In genomic region chr6:21794337-21795071, GRCm38 (mm10) we compare ENCODE assay signal across 14 mouse cellular contexts. TPM values are rescaled to one million over a fixed set of nuclear protein-coding genes. Genes with fewer than 3 reads are reported as not detected.
DNase-seq lines count a peak whose midpoint lies in the region; ATAC-seq and TF ChIP-seq lines count a peak whose summit lies in the region.
"Had no signal": no experiment of that assay in that cellular context is flagged by ENCODE, and none has a peak within 500 bp of the region (broad histone marks: within the 10 kb centered on the region; RNA-seq: fewer than 3 reads in every experiment).

No protein-coding gene starts in this region.

- H3K27ac ChIP-seq in hindbrain, embryonic 13.5 days = no peak overlapping the region
- no peak overlapping the region for H3K27ac ChIP-seq in hindbrain, postnatal 0 days
- no peak overlapping the region for H3K27ac ChIP-seq in midbrain, embryonic 15.5 days
- H3K27ac ChIP-seq in midbrain, embryonic 11.5 days (ENCODE audit: low read depth, low read length) = no peak overlapping the region
- H3K27ac ChIP-seq in forebrain, embryonic 16.5 days (ENCODE audit: low read length) = no peak overlapping the region
- H3K27ac ChIP-seq: embryonic facial prominence, embryonic 10.5 days; heart, adult 2 months; heart, embryonic 15.5 days; limb, embryonic 15.5 days; liver, embryonic 15.5 days had no signal

- no peak for TF ChIP-seq CTCF in hindbrain, postnatal 0 days (IDR thresholded peaks at IDR 0.05; ENCODE audit: low read depth)

- WGBS in hindbrain, embryonic 13.5 days = 82% methylated on average over 11 of the region's 11 CpGs
- WGBS in hindbrain, postnatal 0 days = 84% methylated on average over 11 of the region's 11 CpGs
- 82% methylated on average over 11 of the region's 11 CpGs for WGBS in midbrain, embryonic 15.5 days
- WGBS in midbrain, embryonic 11.5 days = 85% methylated on average over 11 of the region's 11 CpGs
- 82% methylated on average over 11 of the region's 11 CpGs for WGBS in forebrain, embryonic 16.5 days

- H3K4me3 ChIP-seq in hindbrain, embryonic 13.5 days = no peak overlapping the region
- H3K4me3 ChIP-seq in hindbrain, postnatal 0 days (ENCODE audit: low read length) = no peak overlapping the region
- no peak overlapping the region for H3K4me3 ChIP-seq in midbrain, embryonic 15.5 days
- no peak overlapping the region for H3K4me3 ChIP-seq in midbrain, embryonic 11.5 days (ENCODE audit: low read depth, low read length)
- H3K4me3 ChIP-seq in forebrain, embryonic 16.5 days (replicated peaks; ENCODE audit: low read length) = no peak overlapping the region
- H3K4me3 ChIP-seq: embryonic facial prominence, embryonic 10.5 days; heart, adult 2 months; heart, embryonic 15.5 days; limb, embryonic 15.5 days; liver, embryonic 15.5 days; myocyte had no signal

- H3K9ac ChIP-seq in hindbrain, embryonic 13.5 days = no peak overlapping the region
- H3K9ac ChIP-seq in hindbrain, postnatal 0 days (replicated peaks; ENCODE audit: low read length) = no peak overlapping the region
- no peak overlapping the region for H3K9ac ChIP-seq in midbrain, embryonic 15.5 days
- no peak overlapping the region for H3K9ac ChIP-seq in midbrain, embryonic 11.5 days (ENCODE audit: low read length)
- no peak overlapping the region for H3K9ac ChIP-seq in forebrain, embryonic 16.5 days (replicated peaks; ENCODE audit: low read depth, low read length)
- H3K9ac ChIP-seq: heart, embryonic 15.5 days; limb, embryonic 15.5 days; liver, embryonic 15.5 days had no signal

- H3K27me3 ChIP-seq in hindbrain, embryonic 13.5 days = no peaks in the 10 kb centered on the region
- H3K27me3 ChIP-seq in hindbrain, postnatal 0 days (ENCODE audit: insufficient read depth, low read length) = no peaks in the 10 kb centered on the region
- no peaks in the 10 kb centered on the region for H3K27me3 ChIP-seq in midbrain, embryonic 15.5 days (replicated peaks)
- no peaks in the 10 kb centered on the region for H3K27me3 ChIP-seq in midbrain, embryonic 11.5 days (ENCODE audit: control insufficient read depth, insufficient read depth, low read length)
- no peaks in the 10 kb centered on the region for H3K27me3 ChIP-seq in forebrain, embryonic 16.5 days (replicated peaks; ENCODE audit: control insufficient read depth, insufficient read depth, low read length)
- H3K27me3 ChIP-seq: heart, embryonic 15.5 days; limb, embryonic 15.5 days; liver, embryonic 15.5 days had no signal

- no peak for DNase-seq in hindbrain, postnatal 0 days (ENCODE audit: low spot score)
- DNase-seq in midbrain, embryonic 11.5 days (ENCODE audit: low spot score, missing footprints) = no peak
- peak; percentile 2 for DNase-seq in naive thymus-derived CD4-positive, alpha-beta T cell, adult 2 months (ENCODE audit: low read depth)
- DNase-seq in adrenal gland, adult 8-10 months = no peak

- H3K9me3 ChIP-seq in hindbrain, embryonic 13.5 days = no peaks in the 10 kb centered on the region
- no peaks in the 10 kb centered on the region for H3K9me3 ChIP-seq in hindbrain, postnatal 0 days (ENCODE audit: low read length)
- no peaks in the 10 kb centered on the region for H3K9me3 ChIP-seq in midbrain, embryonic 15.5 days
- no peaks in the 10 kb centered on the region for H3K9me3 ChIP-seq in midbrain, embryonic 11.5 days (ENCODE audit: control insufficient read depth, low read length)
- no peaks in the 10 kb centered on the region for H3K9me3 ChIP-seq in forebrain, embryonic 16.5 days (ENCODE audit: control insufficient read depth, low read length)
- H3K9me3 ChIP-seq: embryonic facial prominence, embryonic 10.5 days; heart, embryonic 15.5 days; limb, embryonic 15.5 days; liver, embryonic 15.5 days had no signal

- H3K4me1 ChIP-seq in hindbrain, embryonic 13.5 days (replicated peaks) = no peaks in the 10 kb centered on the region
- no peaks in the 10 kb centered on the region for H3K4me1 ChIP-seq in hindbrain, postnatal 0 days (ENCODE audit: insufficient read depth, low read length)
- H3K4me1 ChIP-seq in midbrain, embryonic 15.5 days = no peaks in the 10 kb centered on the region
- H3K4me1 ChIP-seq in midbrain, embryonic 11.5 days (ENCODE audit: control insufficient read depth, insufficient read depth, low read length) = no peaks in the 10 kb centered on the region
- no peaks in the 10 kb centered on the region for H3K4me1 ChIP-seq in forebrain, embryonic 16.5 days (replicated peaks; ENCODE audit: control insufficient read depth, insufficient read depth, low read length)
- H3K4me1 ChIP-seq: limb, embryonic 15.5 days had no signal

- peaks cover 15% of the 10 kb centered on the region; the same call in 1 of the 2 replicates for H3K36me3 ChIP-seq in hindbrain, embryonic 13.5 days
- no peaks in the 10 kb centered on the region for H3K36me3 ChIP-seq in hindbrain, postnatal 0 days (ENCODE audit: insufficient read depth, low read length)
- H3K36me3 ChIP-seq in midbrain, embryonic 15.5 days (replicated peaks) = 0 out of 2 replicates have a peak, but pooled peaks cover 3% of the 10 kb centered on the region
- no peaks in the 10 kb centered on the region for H3K36me3 ChIP-seq in midbrain, embryonic 11.5 days (ENCODE audit: control insufficient read depth, insufficient read depth, low read length)
- no peaks in the 10 kb centered on the region for H3K36me3 ChIP-seq in forebrain, embryonic 16.5 days (ENCODE audit: control insufficient read depth, insufficient read depth)
- H3K36me3 ChIP-seq: liver, embryonic 15.5 days had no signal

- peak; percentile 45; the same call in 1 of the 2 replicates for ATAC-seq in hindbrain, embryonic 13.5 days (ENCODE audit: low FRiP score)
- no peak for ATAC-seq in hindbrain, postnatal 0 days
- peak; percentile 40 for ATAC-seq in midbrain, embryonic 15.5 days (replicated peaks)
- ATAC-seq in midbrain, embryonic 11.5 days (ENCODE audit: low FRiP score) = no peak; the same call in 1 of the 2 replicates
- 0 out of 2 replicates have a peak, but pooled peaks have one; percentile 26 for ATAC-seq in forebrain, embryonic 16.5 days
- ATAC-seq: intestine, embryonic 16.5 days had no signal

- no peak overlapping the region for H3K4me2 ChIP-seq in hindbrain, embryonic 13.5 days
- no peak overlapping the region for H3K4me2 ChIP-seq in hindbrain, postnatal 0 days (ENCODE audit: low read depth, low read length)
- no peak overlapping the region for H3K4me2 ChIP-seq in midbrain, embryonic 15.5 days
- H3K4me2 ChIP-seq in midbrain, embryonic 11.5 days = no peak overlapping the region
- H3K4me2 ChIP-seq in forebrain, embryonic 16.5 days (ENCODE audit: low read length) = no peak overlapping the region
- H3K4me2 ChIP-seq: heart, embryonic 15.5 days; limb, embryonic 15.5 days; liver, embryonic 15.5 days had no signal

RNA-seq across cellular contexts. Expression of gene Tspan12, which starts 57.8 kb away (rescaled TPM):
- 64.6 and 69.6 TPM in 2 replicates for polyA plus RNA-seq in hindbrain, embryonic 13.5 days (2015; fragmentation: Nextera tagmentation; extraction: Ambion mirVana)
- total RNA-seq in hindbrain, postnatal 0 days (2014; rRNA removed) = 24.8 and 36.7 TPM in 2 replicates
- polyA plus RNA-seq in hindbrain, postnatal 0 days (2015; fragmentation: Nextera tagmentation; extraction: Ambion mirVana) = 62.5 and 65.6 TPM in 2 replicates
- 49.8 and 55.1 TPM in 2 replicates for polyA plus RNA-seq in midbrain, embryonic 15.5 days (2015; fragmentation: Nextera tagmentation; extraction: Ambion mirVana)
- 53.2 and 64.8 TPM in 2 replicates for polyA plus RNA-seq in midbrain, embryonic 11.5 days (2014; fragmentation: Nextera tagmentation; extraction: Ambion mirVana)
- 51.7 and 63.0 TPM in 2 replicates for polyA plus RNA-seq in forebrain, embryonic 16.5 days (2015; fragmentation: Nextera tagmentation; extraction: Ambion mirVana)
- 100 to 1,000 TPM; 147 to 176 (median 162) TPM for total RNA-seq in adrenal gland, adult 8-10 months (2022)

Comparison
In these comparisons a context has a peak if more than half of its experiments do, and no peak if none do; other contexts are left out.
1. ATAC-seq: peak in hindbrain, embryonic 13.5 days (single experiment), midbrain, embryonic 15.5 days (single experiment) and forebrain, embryonic 16.5 days (single experiment); none in hindbrain, postnatal 0 days (single experiment) and midbrain, embryonic 11.5 days (single experiment).